Mouse (Mus musculus): ENCODE results near the gene Nosip. TPM values are rescaled to one million over a fixed set of nuclear protein-coding genes. Genes with fewer than 3 reads are reported as not detected.
A peak's percentile ranks its signal among the peaks of the same experiment; 100 is the strongest.

Nosip gene
- polyA plus RNA-seq, 1 experiment from 2014 or later = 52.7 TPM

GRCm38 (mm10) chr7:45126147-45126843, 64.1 kb downstream of the Nosip start:
- Histone ChIP-seq H3K27me3 (no peaks in the 10 kb centered on the region), H3K36me3 (ENCODE audit: poor library complexity, severe bottlenecking) (peaks cover 46% of the 10 kb centered on the region), H3K27ac (peak overlapping the region; percentile 89), H3K4me3 (peak overlapping the region; percentile 82), H3K4me1 (peaks cover 58% of the 10 kb centered on the region), H3K9ac (peak overlapping the region; percentile 98), H3K9me3 (replicated peaks) (no peaks in the 10 kb centered on the region), H3K4me2 (peak overlapping the region; percentile 90)
- no peak for ATAC-seq
- WGBS = 76% methylated on average over 17 of the region's 17 CpGs

GRCm38 (mm10) chr7:45126844-45127699, 64.8 kb downstream of the Nosip start:
- 51% methylated on average over 21 of the region's 21 CpGs for WGBS
- H3K9me3 ChIP-seq (replicated peaks) = no peaks in the 10 kb centered on the region

More at GRCm38 (mm10) chr7:45126844-45127699, 64.8 kb downstream of the Nosip start:
- Histone ChIP-seq H3K4me2 (peak overlapping the region; percentile 90), H3K27me3 (no peaks in the 10 kb centered on the region), H3K4me1 (peaks cover 51% of the 10 kb centered on the region), H3K36me3 (ENCODE audit: poor library complexity, severe bottlenecking) (peaks cover 38% of the 10 kb centered on the region), H3K9ac (peak overlapping the region; percentile 98), H3K4me3 (peak overlapping the region; percentile 82), H3K27ac (peak overlapping the region; percentile 89)
- no peak for ATAC-seq

MicroRNAs within 50 kb of the gene (microRNA counts, 519-probe panel; counts per million panel counts)
- 2,399 counts per million, percentile 61 among the panel's probes with 10 or more counts for microRNA mmu-miR-150

Small RNA genes lying within 50 kb of the gene (microRNA-seq; reads per million reads assigned to microRNA genes)
- 20.7 reads per million, percentile 30 among the genes with 10 or more reads in this experiment for gene Mir150
- 11.3 reads per million, percentile 25 among the genes with 10 or more reads in this experiment for gene Mir5121
- not detected for gene Mir7054

Other genes with a start within 250 kb of the Nosip start
- 73.5 and 83.0 TPM in 2 replicates for gene Nup62, start 246.3 kb upstream of the Nosip start, polyA plus RNA-seq (2015; fragmentation: Nextera tagmentation; extraction: Ambion mirVana)
- 1.2 and 1.9 TPM in 2 replicates for gene Il4i1, start 246.0 kb upstream of the Nosip start, polyA plus RNA-seq (2015; fragmentation: Nextera tagmentation; extraction: Ambion mirVana)
- gene Atf5, start 245.8 kb upstream of the Nosip start, polyA plus RNA-seq (2015; fragmentation: Nextera tagmentation; extraction: Ambion mirVana) = 5.4 and 5.7 TPM in 2 replicates
- gene Akt1s1, start 213.4 kb upstream of the Nosip start, polyA plus RNA-seq (2015; fragmentation: Nextera tagmentation; extraction: Ambion mirVana) = 93.1 and 95.4 TPM in 2 replicates
- gene Tbc1d17, start 213.3 kb upstream of the Nosip start, polyA plus RNA-seq (2015; fragmentation: Nextera tagmentation; extraction: Ambion mirVana) = 81.5 and 95.5 TPM in 2 replicates
- 34.9 and 38.1 TPM in 2 replicates for gene Pnkp, start 205.3 kb upstream of the Nosip start, polyA plus RNA-seq (2015; fragmentation: Nextera tagmentation; extraction: Ambion mirVana)
- 558 and 574 TPM in 2 replicates for gene Ptov1, start 192.6 kb upstream of the Nosip start, polyA plus RNA-seq (2015; fragmentation: Nextera tagmentation; extraction: Ambion mirVana)
- 145 and 165 TPM in 2 replicates for gene Med25, start 169.7 kb upstream of the Nosip start, polyA plus RNA-seq (2015; fragmentation: Nextera tagmentation; extraction: Ambion mirVana)
- gene Fuz, start 166.3 kb upstream of the Nosip start, polyA plus RNA-seq (2015; fragmentation: Nextera tagmentation; extraction: Ambion mirVana) = 24.7 and 27.7 TPM in 2 replicates
- gene Ap2a1, start 132.9 kb upstream of the Nosip start, polyA plus RNA-seq (2015; fragmentation: Nextera tagmentation; extraction: Ambion mirVana) = 81.7 and 87.2 TPM in 2 replicates
- gene Tsks, start 119.2 kb upstream of the Nosip start, polyA plus RNA-seq (2015; fragmentation: Nextera tagmentation; extraction: Ambion mirVana) = 0.20 TPM in 1 of 2 replicates, not detected in the other
- gene Cpt1c, start 87.6 kb upstream of the Nosip start, polyA plus RNA-seq (2015; fragmentation: Nextera tagmentation; extraction: Ambion mirVana) = 40.2 and 43.1 TPM in 2 replicates
- gene Prmt1, start 75.9 kb upstream of the Nosip start, polyA plus RNA-seq (2015; fragmentation: Nextera tagmentation; extraction: Ambion mirVana) = 815 and 859 TPM in 2 replicates
- gene Irf3, start 64.8 kb upstream of the Nosip start, polyA plus RNA-seq (2015; fragmentation: Nextera tagmentation; extraction: Ambion mirVana) = 67.9 and 72.7 TPM in 2 replicates
- gene Bcl2l12, start 63.7 kb upstream of the Nosip start, polyA plus RNA-seq (2015; fragmentation: Nextera tagmentation; extraction: Ambion mirVana) = 40.5 and 45.6 TPM in 2 replicates
- gene Scaf1, start 46.1 kb upstream of the Nosip start, polyA plus RNA-seq (2015; fragmentation: Nextera tagmentation; extraction: Ambion mirVana) = 35.8 and 38.9 TPM in 2 replicates
- gene Rras, start 44.5 kb upstream of the Nosip start, polyA plus RNA-seq (2015; fragmentation: Nextera tagmentation; extraction: Ambion mirVana) = 9.4 and 10.2 TPM in 2 replicates
- gene Prr12, start 9.5 kb upstream of the Nosip start, polyA plus RNA-seq (2015; fragmentation: Nextera tagmentation; extraction: Ambion mirVana) = 14.9 and 17.2 TPM in 2 replicates
- 14.7 and 14.8 TPM in 2 replicates for gene Prrg2, start 248 bp downstream of the Nosip start, polyA plus RNA-seq (2015; fragmentation: Nextera tagmentation; extraction: Ambion mirVana)
- 61.3 and 62.0 TPM in 2 replicates for gene Rcn3, start 29.8 kb downstream of the Nosip start, polyA plus RNA-seq (2015; fragmentation: Nextera tagmentation; extraction: Ambion mirVana)
- 8.0 and 9.9 TPM in 2 replicates for gene Fcgrt, start 41.4 kb downstream of the Nosip start, polyA plus RNA-seq (2015; fragmentation: Nextera tagmentation; extraction: Ambion mirVana)
- 1,342 and 1,406 TPM in 2 replicates for gene Rps11, start 62.0 kb downstream of the Nosip start, polyA plus RNA-seq (2015; fragmentation: Nextera tagmentation; extraction: Ambion mirVana)
- gene Rpl13a, start 66.3 kb downstream of the Nosip start, polyA plus RNA-seq (2015; fragmentation: Nextera tagmentation; extraction: Ambion mirVana) = 998 and 1,188 TPM in 2 replicates
- 0.13 and 0.31 TPM in 2 replicates for gene Gm45713, start 73.8 kb downstream of the Nosip start, polyA plus RNA-seq (2015; fragmentation: Nextera tagmentation; extraction: Ambion mirVana)
- gene Flt3l, start 74.0 kb downstream of the Nosip start, polyA plus RNA-seq (2015; fragmentation: Nextera tagmentation; extraction: Ambion mirVana) = 0.79 and 0.92 TPM in 2 replicates
- gene Pih1d1, start 91.9 kb downstream of the Nosip start, polyA plus RNA-seq (2015; fragmentation: Nextera tagmentation; extraction: Ambion mirVana) = 97.5 TPM in 2 replicates
- 35.6 and 36.4 TPM in 2 replicates for gene Aldh16a1, start 92.2 kb downstream of the Nosip start, polyA plus RNA-seq (2015; fragmentation: Nextera tagmentation; extraction: Ambion mirVana)
- gene Slc17a7, start 101.5 kb downstream of the Nosip start, polyA plus RNA-seq (2015; fragmentation: Nextera tagmentation; extraction: Ambion mirVana) = 9.3 and 14.2 TPM in 2 replicates
- gene Gfy, start 117.1 kb downstream of the Nosip start, polyA plus RNA-seq (2015; fragmentation: Nextera tagmentation; extraction: Ambion mirVana) = not detected in 2 replicates
- gene Pth2, start 118.6 kb downstream of the Nosip start, polyA plus RNA-seq (2015; fragmentation: Nextera tagmentation; extraction: Ambion mirVana) = not detected in 2 replicates
- gene Ccdc155, start 142.5 kb downstream of the Nosip start, polyA plus RNA-seq (2015; fragmentation: Nextera tagmentation; extraction: Ambion mirVana) = 0.87 and 0.93 TPM in 2 replicates
- 0.59 and 0.63 TPM in 2 replicates for gene Dkkl1, start 149.7 kb downstream of the Nosip start, polyA plus RNA-seq (2015; fragmentation: Nextera tagmentation; extraction: Ambion mirVana)
- gene Tead2, start 153.3 kb downstream of the Nosip start, polyA plus RNA-seq (2015; fragmentation: Nextera tagmentation; extraction: Ambion mirVana) = 181 and 198 TPM in 2 replicates
- gene Cd37, start 176.7 kb downstream of the Nosip start, polyA plus RNA-seq (2015; fragmentation: Nextera tagmentation; extraction: Ambion mirVana) = 0.96 and 1.3 TPM in 2 replicates
- 0.11 and 0.23 TPM in 2 replicates for gene Slc6a16, start 178.7 kb downstream of the Nosip start, polyA plus RNA-seq (2015; fragmentation: Nextera tagmentation; extraction: Ambion mirVana)
- not detected in 2 replicates for gene Slc6a21, start 215.1 kb downstream of the Nosip start, polyA plus RNA-seq (2015; fragmentation: Nextera tagmentation; extraction: Ambion mirVana)

Data from forebrain, embryonic 13.5 days (tissue).